Mouse (Mus musculus): ENCODE data around the gene Mtr.

Mtr gene

GRCm38 (mm10) chr13:12243991-12244390 lies 13.9 kb downstream of the Mtr start:
- in situ Hi-C loops (cut with MboI, MseI), result no loop called here

- in situ Hi-C loops (cut with MboI, MseI), result no loop called here
Observed at GRCm38 (mm10) chr13:12232141-12232540, 25.8 kb downstream of the Mtr start.

- in situ Hi-C loops (cut with MboI, MseI), result no loop called here
Observed at GRCm38 (mm10) chr13:12228248-12228647, 29.7 kb downstream of the Mtr start.

GRCm38 (mm10) chr13:12227606-12228005 lies 30.3 kb downstream of the Mtr start:
- in situ Hi-C loops (cut with MboI, MseI), result no loop called here

GRCm38 (mm10) chr13:12218603-12219002 lies 39.3 kb downstream of the Mtr start:
- in situ Hi-C loops (cut with MboI, MseI), result loop anchor here (10.0 kb wide), 1 partner anchor 176 kb away; the partner anchor contains the start of gene Heatr1

- in situ Hi-C loops (cut with MboI, MseI), result loop anchor here (10.0 kb wide), 1 partner anchor 180 kb away; the partner anchor contains the start of gene Heatr1
Observed at GRCm38 (mm10) chr13:12214922-12215321, 43.0 kb downstream of the Mtr start.

- in situ Hi-C loops (cut with MboI, MseI), result loop anchor here (10.0 kb wide), 1 partner anchor 184 kb away; the partner anchor contains the start of gene Heatr1
Observed at GRCm38 (mm10) chr13:12211058-12211457, 46.9 kb downstream of the Mtr start.

GRCm38 (mm10) chr13:12210023-12210762 lies 47.7 kb downstream of the Mtr start:
- in situ Hi-C loops (cut with MboI, MseI), result loop anchor here (10.0 kb wide), 1 partner anchor 185 kb away; the partner anchor contains the start of gene Heatr1

GRCm38 (mm10) chr13:12200372-12200771 lies 57.5 kb downstream of the Mtr start:
- in situ Hi-C loops (cut with MboI, MseI), result no loop called here

GRCm38 (mm10) chr13:12198486-12198885 lies 59.4 kb downstream of the Mtr start:
- in situ Hi-C loops (cut with MboI, MseI), result no loop called here

- in situ Hi-C loops (cut with MboI, MseI), result no loop called here
Observed at GRCm38 (mm10) chr13:12196861-12197260, 61.1 kb downstream of the Mtr start.

GRCm38 (mm10) chr13:12196012-12196411 lies 61.9 kb downstream of the Mtr start:
- in situ Hi-C loops (cut with MboI, MseI), result no loop called here

GRCm38 (mm10) chr13:12194942-12195662 lies 62.8 kb downstream of the Mtr start:
- in situ Hi-C loops (cut with MboI, MseI), result no loop called here

- in situ Hi-C loops (cut with MboI, MseI), result no loop called here
Observed at GRCm38 (mm10) chr13:12189219-12189618, 68.7 kb downstream of the Mtr start.

GRCm38 (mm10) chr13:12188804-12189203 lies 69.1 kb downstream of the Mtr start:
- in situ Hi-C loops (cut with MboI, MseI), result no loop called here

- in situ Hi-C loops (cut with MboI, MseI), result no loop called here
Observed at GRCm38 (mm10) chr13:12179481-12179880, 78.4 kb downstream of the Mtr start.

- in situ Hi-C loops (cut with MboI, MseI), result no loop called here
Observed at GRCm38 (mm10) chr13:12176761-12177160, 81.2 kb downstream of the Mtr start.

GRCm38 (mm10) chr13:12175988-12176736 lies 81.8 kb downstream of the Mtr start:
- in situ Hi-C loops (cut with MboI, MseI), result no loop called here

GRCm38 (mm10) chr13:12167276-12167675 lies 90.6 kb downstream of the Mtr start:
- in situ Hi-C loops (cut with MboI, MseI), result no loop called here

GRCm38 (mm10) chr13:12166386-12166785 lies 91.5 kb downstream of the Mtr start:
- in situ Hi-C loops (cut with MboI, MseI), result no loop called here

- in situ Hi-C loops (cut with MboI, MseI), result no loop called here
Observed at GRCm38 (mm10) chr13:12165461-12166058, 92.4 kb downstream of the Mtr start.

- in situ Hi-C loops (cut with MboI, MseI), result no loop called here
Observed at GRCm38 (mm10) chr13:12162457-12162856, 95.5 kb downstream of the Mtr start.
